Mouse (Mus musculus): ENCODE data around the gene Scn8a. TPM values are rescaled to one million over a fixed set of nuclear protein-coding genes. Genes with fewer than 3 reads are reported as not detected.

Scn8a gene
- polyA plus RNA-seq (2015; fragmentation: Illumina TruSeq; extraction: RNeasy Lipid Tissue Mini Kit (QIAGEN cat#74804); ENCODE audit: insufficient read depth, low read depth, low replicate concordance), result 0.50 TPM

DNA sequence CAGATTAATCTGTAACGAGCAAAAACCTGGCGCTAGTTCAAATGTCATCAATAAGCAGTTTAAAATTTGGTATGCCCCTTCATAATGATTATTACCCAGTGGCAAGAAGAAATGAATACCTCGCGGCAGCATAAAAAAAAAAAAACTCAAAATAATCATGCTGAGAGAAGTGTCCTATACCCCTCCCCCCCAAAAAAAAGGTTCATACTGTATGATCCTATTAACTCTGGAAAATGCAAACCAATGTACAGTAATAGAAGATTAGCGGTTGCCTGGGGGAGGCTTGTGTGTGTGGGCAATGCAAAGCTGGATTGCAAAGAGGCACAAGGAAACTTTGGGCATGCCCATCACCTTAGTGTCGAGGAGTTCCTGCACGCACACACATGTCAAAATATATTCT is at the start of gene Scn8a:
TSS of gene Scn8a (plus strand) at position 301 of the 400 bp plus-strand sequence.

DNA sequence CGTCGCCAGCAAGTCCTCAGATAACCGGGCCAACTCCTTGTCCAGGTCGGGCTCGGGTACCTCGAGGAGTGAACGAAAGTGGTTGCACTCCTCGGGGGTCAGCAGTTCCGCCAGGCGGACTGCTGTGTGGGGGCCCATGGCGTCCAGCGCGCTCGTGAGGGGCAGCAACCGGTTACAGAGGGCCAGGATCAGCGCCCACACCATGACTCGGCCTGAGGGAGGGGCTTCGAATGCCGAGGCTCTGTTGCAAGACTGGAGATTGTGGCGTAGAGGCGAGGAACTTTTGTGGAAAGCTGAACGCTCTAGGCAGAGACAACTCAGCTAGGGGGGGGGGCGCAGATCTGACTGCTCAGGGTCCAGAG is 177.5 kb downstream of the Scn8a start, which contains the start of gene Gm47841:
TSS of gene Gm47841 (minus strand) at position 204 of the 362 bp plus-strand sequence.

DNA sequence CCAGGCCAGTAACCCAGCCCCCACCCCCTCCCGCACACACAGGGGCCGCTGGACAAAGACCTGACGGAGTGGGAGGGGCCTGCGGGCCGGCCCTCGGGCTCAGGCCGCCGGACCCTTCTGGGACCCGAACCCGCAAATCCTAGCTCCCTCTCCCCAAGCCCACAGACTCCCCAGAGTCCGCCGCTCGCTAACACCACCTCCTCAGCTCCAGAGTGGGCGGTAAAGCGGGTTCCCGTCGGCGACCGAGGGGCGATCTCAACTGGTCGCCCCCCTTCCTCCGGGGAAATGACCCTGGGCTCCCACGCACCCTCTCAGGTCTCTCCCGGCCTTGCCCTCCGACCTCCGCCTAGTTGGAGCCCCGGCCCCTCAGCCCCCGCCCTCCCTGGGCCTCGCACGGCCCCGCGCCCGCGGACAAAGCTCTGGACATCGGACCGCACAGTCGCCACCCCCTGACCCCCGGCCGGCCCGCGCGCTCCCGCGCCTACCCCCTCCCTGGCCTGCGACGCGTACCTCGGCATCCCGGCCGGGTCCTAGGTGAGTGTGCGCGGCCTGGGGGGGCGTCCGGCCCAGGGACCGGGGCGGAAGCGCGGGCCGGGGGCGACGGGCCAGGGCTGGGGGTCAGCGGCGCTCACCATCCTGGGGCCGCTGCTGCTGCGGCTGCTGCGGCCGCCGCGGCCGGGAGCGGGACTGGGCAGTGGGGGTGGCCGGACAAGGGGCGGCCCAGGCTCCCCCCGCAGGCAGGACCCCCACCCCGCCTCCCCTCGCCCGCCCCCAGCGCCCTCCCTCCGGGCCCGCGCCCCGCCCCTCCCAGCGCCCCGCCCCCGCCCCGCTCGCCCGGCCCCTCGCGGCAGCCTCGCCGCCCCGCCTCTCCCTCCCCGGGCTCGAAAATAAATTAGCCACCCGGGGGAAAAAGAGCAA is 208.4 kb downstream of the Scn8a start, which contains the start of gene Fignl2:
TSS of gene Fignl2 (minus strand) at position 755 of the 918 bp plus-strand sequence.

Other genes with a start within 250 kb of the Scn8a start
- 13.7 TPM for gene Smagp, start 232.9 kb upstream of the Scn8a start, polyA plus RNA-seq (2015; fragmentation: Illumina TruSeq; extraction: RNeasy Lipid Tissue Mini Kit (QIAGEN cat#74804); ENCODE audit: insufficient read depth, low read depth, low replicate concordance)
- gene Bin2, start 200.3 kb upstream of the Scn8a start, polyA plus RNA-seq (2015; fragmentation: Illumina TruSeq; extraction: RNeasy Lipid Tissue Mini Kit (QIAGEN cat#74804); ENCODE audit: insufficient read depth, low read depth, low replicate concordance), result 0.92 TPM
- 68,923 TPM for gene Cela1, start 181.9 kb upstream of the Scn8a start, polyA plus RNA-seq (2015; fragmentation: Illumina TruSeq; extraction: RNeasy Lipid Tissue Mini Kit (QIAGEN cat#74804); ENCODE audit: insufficient read depth, low read depth, low replicate concordance)
- 6.6 TPM for gene Galnt6, start 140.5 kb upstream of the Scn8a start, polyA plus RNA-seq (2015; fragmentation: Illumina TruSeq; extraction: RNeasy Lipid Tissue Mini Kit (QIAGEN cat#74804); ENCODE audit: insufficient read depth, low read depth, low replicate concordance)
- 0.72 TPM for gene Slc4a8, start 108.1 kb upstream of the Scn8a start, polyA plus RNA-seq (2015; fragmentation: Illumina TruSeq; extraction: RNeasy Lipid Tissue Mini Kit (QIAGEN cat#74804); ENCODE audit: insufficient read depth, low read depth, low replicate concordance)
- not detected for gene Gm47841, start 177.5 kb downstream of the Scn8a start, polyA plus RNA-seq (2015; fragmentation: Illumina TruSeq; extraction: RNeasy Lipid Tissue Mini Kit (QIAGEN cat#74804); ENCODE audit: insufficient read depth, low read depth, low replicate concordance)
- 1.6 TPM for gene Fignl2, start 208.7 kb downstream of the Scn8a start, polyA plus RNA-seq (2015; fragmentation: Illumina TruSeq; extraction: RNeasy Lipid Tissue Mini Kit (QIAGEN cat#74804); ENCODE audit: insufficient read depth, low read depth, low replicate concordance)
- not detected for gene Ankrd33, start 245.9 kb downstream of the Scn8a start, polyA plus RNA-seq (2015; fragmentation: Illumina TruSeq; extraction: RNeasy Lipid Tissue Mini Kit (QIAGEN cat#74804); ENCODE audit: insufficient read depth, low read depth, low replicate concordance)